Mouse (Mus musculus) thymus, postnatal 0 days (tissue): ENCODE results near the gene 9030025P20Rik. TPM values are rescaled to one million over a fixed set of nuclear protein-coding genes. Genes with fewer than 3 reads are reported as not detected.
"Not testable (repeated sequence)": the region's sequence is repeated elsewhere in the genome, so short reads cannot be mapped to it uniquely, and the experiment has no call there.

Experiments used
- DNase-seq: peaks from one replicate; pipeline ENCODE4 v3.0.0-alpha.2; 2015; ENCODE audit warnings: low spot score
- polyA plus RNA-seq: library from polyadenylated mRNA; unstranded; fragments of >200 nt; fragmentation: Nextera tagmentation; extraction: Ambion mirVana; gene quantifications from 2 replicates; pipeline ENCODE4 v1.2.1, GENCODE M21; 2015

The 9030025P20Rik gene
- polyA plus RNA-seq, 1 experiment from 2014 or later = 15.9 TPM

- DNase-seq = not testable (repeated sequence)
Measured at GRCm38 (mm10) chr17:14990116-14990702, 11.9 kb downstream of the 9030025P20Rik start.

GRCm38 (mm10) chr17:14992522-14993138, 14.4 kb downstream of the 9030025P20Rik start:
- DNase-seq = not testable (repeated sequence)

- DNase-seq = not testable (repeated sequence)
Measured at GRCm38 (mm10) chr17:14993139-14993832, 15.0 kb downstream of the 9030025P20Rik start.

- DNase-seq = not testable (repeated sequence)
Measured at GRCm38 (mm10) chr17:14994140-14994539, 15.9 kb downstream of the 9030025P20Rik start.

GRCm38 (mm10) chr17:15000047-15000446, 21.8 kb downstream of the 9030025P20Rik start:
- DNase-seq = not testable (repeated sequence)

- DNase-seq = not testable (repeated sequence)
Measured at GRCm38 (mm10) chr17:15009088-15009487, 30.8 kb downstream of the 9030025P20Rik start.

- not testable (repeated sequence) for DNase-seq
Measured at GRCm38 (mm10) chr17:15009706-15010413, 31.6 kb downstream of the 9030025P20Rik start, which contains the start of gene Gm3435. Gene Gm3435, plus strand, starts transcription at chr17:15010176.

- not testable (repeated sequence) for DNase-seq
Measured at GRCm38 (mm10) chr17:15021503-15022220, 43.4 kb downstream of the 9030025P20Rik start.

- DNase-seq = not testable (repeated sequence)
Measured at GRCm38 (mm10) chr17:15023878-15024492, 45.7 kb downstream of the 9030025P20Rik start.

GRCm38 (mm10) chr17:15024502-15025193, 46.4 kb downstream of the 9030025P20Rik start:
- DNase-seq = not testable (repeated sequence)

GRCm38 (mm10) chr17:15025513-15025912, 47.2 kb downstream of the 9030025P20Rik start:
- DNase-seq = not testable (repeated sequence)

GRCm38 (mm10) chr17:15031414-15031813, 53.1 kb downstream of the 9030025P20Rik start:
- DNase-seq = not testable (repeated sequence)

- DNase-seq = not testable (repeated sequence)
Measured at GRCm38 (mm10) chr17:15040455-15040854, 62.2 kb downstream of the 9030025P20Rik start.

Other genes starting within 250 kb of the 9030025P20Rik start
- gene Wdr27, start 35.3 kb upstream of the 9030025P20Rik start, polyA plus RNA-seq = 16.1 and 21.3 TPM in 2 replicates
- gene 1600012H06Rik, start 35.3 kb upstream of the 9030025P20Rik start, polyA plus RNA-seq = 37.5 and 39.0 TPM in 2 replicates
- gene Phf10, start 17.2 kb upstream of the 9030025P20Rik start, polyA plus RNA-seq = 42.1 and 43.7 TPM in 2 replicates
- 0.23 and 2.2 TPM in 2 replicates for gene Gm3417, start 322 bp downstream of the 9030025P20Rik start, polyA plus RNA-seq
- 8.5 and 13.8 TPM in 2 replicates for gene Gm3435, start 31.7 kb downstream of the 9030025P20Rik start, polyA plus RNA-seq
- gene Ermard, start 62.7 kb downstream of the 9030025P20Rik start, polyA plus RNA-seq = 63.6 and 89.5 TPM in 2 replicates
- gene Tcte3, start 63.0 kb downstream of the 9030025P20Rik start, polyA plus RNA-seq = 2.1 and 2.7 TPM in 2 replicates
- 5.8 and 9.0 TPM in 2 replicates for gene Gm3448, start 63.1 kb downstream of the 9030025P20Rik start, polyA plus RNA-seq